Mouse (Mus musculus): ENCODE data around the gene Osgep.

- no peak for TF ChIP-seq CTCF (IDR thresholded peaks at IDR 0.05; ENCODE audit: control insufficient read depth, insufficient read depth, insufficient replicate concordance, low read depth, low read length)
- no peak for TF ChIP-seq POLR2A (IDR thresholded peaks at IDR 0.05; ENCODE audit: control insufficient read depth, low read depth, low read length)
These were observed 623 bp upstream of the Osgep start for GRCm38 (mm10) chr14:50925111-50925920.

Measured in testis, adult 2 months (tissue).